Mouse (Mus musculus): ENCODE measurements around the gene Asic2.

GRCm38 (mm10) chr11:81187851-81188250 is 780.4 kb downstream of the Asic2 start:
- TF ChIP-seq CTCF (IDR thresholded peaks at IDR 0.05; ENCODE audit: low read depth), result no peak
- TF ChIP-seq EP300 (IDR thresholded peaks at IDR 0.05; ENCODE audit: low read depth), result no peak
